In genomic region chr11:67509219-67509876, GRCm38 (mm10) we compare ENCODE assay signal across 16 mouse cellular contexts.
"Had no signal": no experiment of that assay in that cellular context is flagged by ENCODE, and none has a peak within 500 bp of the region (broad histone marks: within the 10 kb centered on the region; RNA-seq: fewer than 3 reads in every experiment).

No protein-coding gene starts in this region.

- H3K36me3 ChIP-seq: limb, embryonic 12.5 days; liver, embryonic 13.5 days; lung, embryonic 15.5 days; midbrain, embryonic 13.5 days; neural tube, embryonic 12.5 days had no signal

- H3K4me3 ChIP-seq: limb, embryonic 12.5 days; liver, embryonic 13.5 days; lung, embryonic 15.5 days; midbrain, embryonic 13.5 days; myocyte; neural tube, embryonic 12.5 days had no signal

- H3K27me3 ChIP-seq: limb, embryonic 12.5 days; liver, embryonic 13.5 days; lung, embryonic 15.5 days; midbrain, embryonic 13.5 days; neural tube, embryonic 12.5 days had no signal

- DNase-seq: kidney, adult 18-20 months; kidney, postnatal 25 days; layer of hippocampus, adult 9-11 months; liver; liver, embryonic 13.5 days; liver, postnatal 0 days; lung, postnatal 14 days; right cerebral cortex, postnatal 4 days; spleen, adult 18-20 months; thymus, adult 2 months; thymus, postnatal 25 days had no signal

- H3K4me1 ChIP-seq: limb, embryonic 12.5 days; liver, embryonic 13.5 days; lung, embryonic 15.5 days; midbrain, embryonic 13.5 days; neural tube, embryonic 12.5 days had no signal

- H3K9me3 ChIP-seq: limb, embryonic 12.5 days; liver, embryonic 13.5 days; lung, embryonic 15.5 days; midbrain, embryonic 13.5 days; neural tube, embryonic 12.5 days had no signal

- H3K4me2 ChIP-seq: limb, embryonic 12.5 days; liver, embryonic 13.5 days; lung, embryonic 15.5 days; midbrain, embryonic 13.5 days; neural tube, embryonic 12.5 days had no signal

- ATAC-seq: liver, postnatal 0 days; midbrain, embryonic 13.5 days had no signal

- H3K9ac ChIP-seq: limb, embryonic 12.5 days; liver, embryonic 13.5 days; liver, postnatal 0 days; lung, embryonic 15.5 days; midbrain, embryonic 13.5 days; neural tube, embryonic 12.5 days had no signal

- H3K27ac ChIP-seq: limb, embryonic 12.5 days; liver, embryonic 13.5 days; lung, embryonic 15.5 days; midbrain, embryonic 13.5 days; neural tube, embryonic 12.5 days had no signal
